Mouse (Mus musculus): Measurements from ENCODE around the gene Brd7.

- TF ChIP-seq POLR2A (IDR thresholded peaks at IDR 0.05; ENCODE audit: control insufficient read depth, extremely low read depth, insufficient read depth, low read length, poor library complexity): no peak
- no peak for TF ChIP-seq CTCF (IDR thresholded peaks at IDR 0.05; ENCODE audit: borderline replicate concordance, control insufficient read depth, extremely low read depth, insufficient read depth, low read length, poor library complexity)
Measured at GRCm38 (mm10) chr8:88297976-88298732, 63.8 kb downstream of the Brd7 start.

All from thymus, adult 2 months (tissue).